Mouse (Mus musculus): ENCODE results near the gene Stx18.

DNA sequence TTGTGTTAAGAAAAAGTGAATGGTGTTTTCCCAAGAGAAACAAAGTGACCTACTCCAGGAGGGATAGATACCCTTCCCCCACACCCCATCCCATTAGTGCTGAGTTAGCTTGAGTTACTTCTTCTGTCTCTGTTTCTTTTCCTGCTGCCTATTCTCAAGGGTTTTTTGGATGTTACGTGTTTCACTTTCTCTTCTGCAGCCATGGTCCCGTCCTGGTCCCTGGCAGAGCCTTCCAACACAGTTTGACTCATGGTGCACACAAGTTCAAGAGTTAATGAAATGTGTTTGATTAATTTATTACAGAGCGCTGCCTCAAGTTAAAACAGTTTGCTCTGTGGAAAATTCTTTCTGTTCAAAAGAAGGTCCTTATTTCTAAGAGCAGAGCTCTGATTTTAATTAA lies 44.0 kb downstream of the Stx18 start:
- no peak for TF ChIP-seq CTCF (IDR thresholded peaks at IDR 0.05; ENCODE audit: control insufficient read depth, insufficient read depth, insufficient replicate concordance, low read depth, low read length)
- TF ChIP-seq POLR2A (IDR thresholded peaks at IDR 0.05; ENCODE audit: control insufficient read depth, low read depth, low read length): no peak

Measured in testis, adult 2 months (tissue).